Mouse (Mus musculus) limb, embryonic 13.5 days (tissue): ENCODE data around the gene Krt26. TPM values are rescaled to one million over a fixed set of nuclear protein-coding genes. Genes with fewer than 3 reads are reported as not detected.

Experiments used
- ATAC-seq: fragments of 200-750 bp; cut with Nextera tagmentation; 2 replicates; pipeline ENCODE4 v1.8.0; 2017; ENCODE audit warnings: low read depth, moderate number of reproducible peaks, moderate TSS enrichment; ENCODE audit not compliant: low FRiP score
- H3K27ac ChIP-seq: fragments of 300-500 bp; sonication (generic); 2 replicates; pipeline ENCODE4 v1.5.1; 2015; ENCODE audit warnings: inconsistent platforms, mild to moderate bottlenecking, moderate library complexity
- H3K27me3 ChIP-seq: fragments of 300-500 bp; sonication (generic); 2 replicates; pipeline ENCODE4 v1.6.1; 2015; ENCODE audit warnings: mild to moderate bottlenecking, inconsistent platforms
- H3K36me3 ChIP-seq: fragments of 300-500 bp; sonication (generic); 2 replicates; pipeline ENCODE4 v1.6.1; 2015; ENCODE audit warnings: inconsistent platforms, mild to moderate bottlenecking, moderate library complexity
- H3K4me1 ChIP-seq: fragments of 300-500 bp; sonication (generic); 2 replicates; pipeline ENCODE4 v1.6.1; 2015; ENCODE audit warnings: inconsistent platforms
- H3K4me2 ChIP-seq: fragments of 300-500 bp; sonication (generic); replicated peaks from 2 replicates; pipeline ENCODE4 v1.6.1; 2015; ENCODE audit warnings: inconsistent platforms, mild to moderate bottlenecking, moderate library complexity
- H3K4me3 ChIP-seq: fragments of 300-500 bp; sonication (generic); 2 replicates; pipeline ENCODE4 v1.5.1; 2015; ENCODE audit warnings: moderate library complexity, mild to moderate bottlenecking, inconsistent platforms
- H3K9ac ChIP-seq: fragments of 300-500 bp; sonication (generic); 2 replicates; pipeline ENCODE4 v1.6.1; 2015; ENCODE audit warnings: mild to moderate bottlenecking, inconsistent platforms
- H3K9me3 ChIP-seq: fragments of 300-500 bp; sonication (generic); 2 replicates; pipeline ENCODE4 v1.6.1; 2016; ENCODE audit warnings: inconsistent platforms
- WGBS: fragments of 180-500 bp; shearing (Covaris S2); methylation state at CpG from one replicate; pipeline ENCODE4 v1.1.7; 2015; 5-methylcytosine and 5-hydroxymethylcytosine counted together
- polyA plus RNA-seq: library from polyadenylated mRNA; unstranded; fragments of >200 nt; fragmentation: Nextera tagmentation; extraction: Ambion mirVana; gene quantifications from 2 replicates; pipeline ENCODE4 v1.2.1, GENCODE M21; 2015

Gene Krt26
- polyA plus RNA-seq = not detected in 2 replicates

GRCm38 (mm10) chr11:99337866-99338265 is at the start of gene Krt26:
Gene Krt26, minus strand, starts transcription at chr11:99337966.
- 85% methylated on average over 11 of the region's 11 CpGs for WGBS
- Histone ChIP-seq H3K36me3 (no peaks in the 10 kb centered on the region), H3K4me2 (no peak within 1 kb of the TSS), H3K27me3 (no peaks in the 10 kb centered on the region), H3K4me1 (no peaks in the 10 kb centered on the region), H3K4me3 (no peak within 1 kb of the TSS), H3K27ac (no peak within 1 kb of the TSS), H3K9ac (no peak within 1 kb of the TSS), H3K9me3 (no peaks in the 10 kb centered on the region)
- no peak for ATAC-seq

DNA sequence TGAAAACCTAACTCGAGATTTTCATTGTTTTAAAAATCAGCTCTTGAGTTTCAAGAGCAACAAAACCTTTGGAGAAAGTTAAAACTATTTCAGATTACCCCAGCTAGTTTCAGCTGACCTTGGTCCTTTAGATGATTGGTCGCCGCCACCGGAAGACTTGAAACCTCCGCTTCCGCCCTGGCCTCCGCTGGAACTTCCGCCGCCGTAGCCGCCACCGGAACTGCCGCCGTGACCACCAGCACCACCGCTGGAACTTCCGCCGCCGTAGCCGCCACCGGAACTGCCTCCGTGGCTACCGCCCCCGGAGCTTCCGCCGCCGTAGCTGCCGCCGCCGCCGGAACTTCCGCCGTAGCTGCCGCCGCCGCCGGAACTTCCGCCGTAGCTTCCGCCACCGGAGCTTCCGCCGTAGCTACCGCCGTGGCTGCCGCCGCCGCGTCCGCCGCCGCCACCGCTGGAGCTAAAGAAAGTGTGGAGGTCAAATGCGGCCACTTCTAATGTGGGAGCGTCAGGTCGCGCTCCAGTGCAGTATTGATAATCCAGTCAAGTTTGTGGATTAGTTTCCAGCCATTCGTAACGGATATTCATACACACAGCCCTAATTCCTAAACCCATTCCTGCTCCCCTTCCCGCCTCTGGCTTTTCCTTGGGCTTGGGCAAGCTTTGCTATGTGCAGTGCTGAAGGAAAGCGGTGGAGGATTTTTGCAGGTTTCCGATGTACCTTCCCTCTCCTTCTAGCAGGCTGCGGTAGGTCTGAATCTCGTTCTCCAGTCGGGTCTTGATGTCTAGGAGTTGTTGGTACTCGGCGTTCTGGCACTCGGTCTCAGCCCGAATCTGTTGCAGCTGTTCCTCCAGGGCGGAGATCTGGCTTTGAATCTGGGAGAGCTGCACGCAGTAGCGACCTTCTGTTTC is 48.3 kb upstream of the Krt26 start:
- H3K27ac ChIP-seq = peak overlapping the region; percentile 98
- peaks cover 17% of the 10 kb centered on the region for H3K27me3 ChIP-seq
- H3K36me3 ChIP-seq = no peaks in the 10 kb centered on the region
- peak overlapping the region; percentile 84 for H3K9ac ChIP-seq
- no peaks in the 10 kb centered on the region for H3K9me3 ChIP-seq
- H3K4me2 ChIP-seq = peak overlapping the region; percentile 72
- under 1% methylated on average over 70 of the region's 71 CpGs for WGBS
- ATAC-seq = peak; percentile 91
- peak overlapping the region; percentile 60 for H3K4me3 ChIP-seq
- peaks cover 5% of the 10 kb centered on the region; the same call in 1 of the 2 replicates for H3K4me1 ChIP-seq

- H3K27me3 ChIP-seq = peaks cover 17% of the 10 kb centered on the region
- H3K36me3 ChIP-seq = no peaks in the 10 kb centered on the region
- no peak overlapping the region for H3K9ac ChIP-seq
- H3K4me1 ChIP-seq = no peaks in the 10 kb centered on the region
- 16% methylated on average over 5 of the region's 5 CpGs for WGBS
- no peak overlapping the region for H3K4me2 ChIP-seq
- H3K27ac ChIP-seq = no peak overlapping the region
- no peak overlapping the region for H3K4me3 ChIP-seq
- ATAC-seq = no peak
- no peaks in the 10 kb centered on the region for H3K9me3 ChIP-seq
Measured at GRCm38 (mm10) chr11:99379568-99379967, 41.8 kb upstream of the Krt26 start.

DNA sequence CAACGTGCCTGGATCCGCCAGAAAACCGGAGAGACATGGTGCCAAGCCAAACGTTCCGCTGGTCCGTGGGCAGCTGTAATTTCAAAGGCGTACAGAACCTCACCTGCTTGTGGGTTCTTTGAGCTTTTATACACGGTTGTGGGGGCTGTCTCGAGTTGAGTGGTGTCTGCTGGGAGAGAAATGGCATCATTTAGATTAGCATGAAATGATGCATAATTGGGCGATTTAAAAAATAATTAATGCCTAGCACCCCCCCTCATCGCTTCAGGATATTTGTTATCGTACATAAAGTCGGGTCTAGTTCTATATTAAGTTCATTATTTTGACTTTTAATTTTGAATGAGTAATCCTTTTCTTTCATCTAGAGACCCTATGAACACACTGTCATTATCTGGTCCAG is 37.0 kb upstream of the Krt26 start, which contains the start of gene Krt28:
Gene Krt28 (minus strand): TSS at position 101 of the 400 bp plus-strand sequence.
- Histone ChIP-seq H3K27me3 (no peaks in the 10 kb centered on the region), H3K4me1 (no peaks in the 10 kb centered on the region), H3K27ac (no peak within 1 kb of the TSS), H3K9me3 (no peaks in the 10 kb centered on the region), H3K4me2 (no peak within 1 kb of the TSS), H3K4me3 (no peak within 1 kb of the TSS), H3K9ac (no peak within 1 kb of the TSS), H3K36me3 (no peaks in the 10 kb centered on the region)
- ATAC-seq = no peak
- WGBS = 82% methylated on average over 13 of the region's 13 CpGs

- Histone ChIP-seq H3K9ac (no peak overlapping the region), H3K4me1 (no peaks in the 10 kb centered on the region), H3K9me3 (no peaks in the 10 kb centered on the region), H3K4me2 (no peak overlapping the region), H3K27ac (no peak overlapping the region), H3K4me3 (no peak overlapping the region), H3K36me3 (no peaks in the 10 kb centered on the region), H3K27me3 (no peaks in the 10 kb centered on the region)
- WGBS = 88% methylated on average over 8 of the region's 8 CpGs
- no peak for ATAC-seq
Measured at GRCm38 (mm10) chr11:99369853-99370451, 32.2 kb upstream of the Krt26 start.

- Histone ChIP-seq H3K4me3 (no peak overlapping the region), H3K27ac (no peak overlapping the region), H3K27me3 (no peaks in the 10 kb centered on the region), H3K36me3 (no peaks in the 10 kb centered on the region), H3K4me1 (no peaks in the 10 kb centered on the region), H3K4me2 (no peak overlapping the region), H3K9ac (no peak overlapping the region), H3K9me3 (no peaks in the 10 kb centered on the region)
- WGBS = 7% methylated on average over 3 of the region's 3 CpGs
- no peak for ATAC-seq
Measured at GRCm38 (mm10) chr11:99369229-99369628, 31.5 kb upstream of the Krt26 start.

GRCm38 (mm10) chr11:99366791-99367190 is 29.0 kb upstream of the Krt26 start:
- ATAC-seq = no peak
- Histone ChIP-seq H3K9me3 (no peaks in the 10 kb centered on the region), H3K4me3 (no peak overlapping the region), H3K27ac (no peak overlapping the region), H3K36me3 (no peaks in the 10 kb centered on the region), H3K4me1 (no peaks in the 10 kb centered on the region), H3K9ac (no peak overlapping the region), H3K4me2 (no peak overlapping the region), H3K27me3 (no peaks in the 10 kb centered on the region)
- WGBS = 35% methylated on average over 10 of the region's 10 CpGs

DNA sequence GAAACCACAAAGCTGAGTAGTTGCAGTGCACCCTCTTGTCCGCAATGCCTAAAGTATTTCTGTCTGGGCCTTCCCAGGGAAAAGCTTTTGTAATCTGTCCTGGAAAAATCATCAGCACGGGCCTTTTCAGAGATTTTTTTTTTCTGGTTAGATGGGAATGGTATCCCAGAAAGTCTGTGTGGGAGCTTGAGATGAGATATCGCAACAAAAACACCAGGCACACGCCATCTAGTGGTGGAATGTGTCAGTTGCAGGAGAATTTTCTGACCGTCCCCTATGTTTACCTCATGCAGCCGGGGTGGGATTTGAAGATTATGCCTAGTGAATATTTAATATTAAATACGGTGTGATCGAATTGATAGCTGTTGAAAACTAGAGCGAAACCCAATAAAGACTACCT is 26.6 kb upstream of the Krt26 start:
- whole genome bisulfite sequencing = 21% methylated on average over 9 of the region's 9 CpGs
- no peak overlapping the region for H3K4me3 ChIP-seq
- H3K27me3 ChIP-seq = no peaks in the 10 kb centered on the region
- no peak for ATAC-seq
- no peak overlapping the region for H3K9ac ChIP-seq
- H3K9me3 ChIP-seq = no peaks in the 10 kb centered on the region
- no peaks in the 10 kb centered on the region for H3K36me3 ChIP-seq
- no peaks in the 10 kb centered on the region for H3K4me1 ChIP-seq
- H3K27ac ChIP-seq = no peak overlapping the region
- H3K4me2 ChIP-seq = no peak overlapping the region

DNA sequence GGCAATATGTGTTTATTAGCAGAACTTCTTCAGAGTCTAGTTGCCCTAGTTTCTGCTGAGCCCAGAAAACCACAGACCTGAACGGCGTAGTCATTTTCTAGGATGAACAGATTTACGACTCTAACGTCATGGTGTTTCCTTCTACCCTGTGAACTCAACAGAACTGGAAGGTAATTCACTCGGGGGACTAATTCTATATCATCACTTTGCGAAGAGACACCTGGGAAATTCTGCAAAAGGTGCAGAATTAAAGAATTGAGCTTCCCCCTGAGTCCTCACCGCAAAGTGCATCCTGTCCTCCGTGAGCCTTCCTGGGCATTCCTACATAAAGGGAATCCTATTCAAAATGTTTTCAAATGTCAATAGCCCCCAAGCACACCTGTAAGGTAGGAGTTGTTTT is 23.7 kb upstream of the Krt26 start:
- no peaks in the 10 kb centered on the region for H3K9me3 ChIP-seq
- WGBS = 76% methylated on average over 8 of the region's 8 CpGs
- no peak overlapping the region for H3K4me3 ChIP-seq
- H3K27ac ChIP-seq = no peak overlapping the region
- H3K4me1 ChIP-seq = no peaks in the 10 kb centered on the region
- no peak overlapping the region for H3K4me2 ChIP-seq
- no peaks in the 10 kb centered on the region for H3K36me3 ChIP-seq
- no peaks in the 10 kb centered on the region for H3K27me3 ChIP-seq
- H3K9ac ChIP-seq = no peak overlapping the region
- ATAC-seq = no peak

DNA sequence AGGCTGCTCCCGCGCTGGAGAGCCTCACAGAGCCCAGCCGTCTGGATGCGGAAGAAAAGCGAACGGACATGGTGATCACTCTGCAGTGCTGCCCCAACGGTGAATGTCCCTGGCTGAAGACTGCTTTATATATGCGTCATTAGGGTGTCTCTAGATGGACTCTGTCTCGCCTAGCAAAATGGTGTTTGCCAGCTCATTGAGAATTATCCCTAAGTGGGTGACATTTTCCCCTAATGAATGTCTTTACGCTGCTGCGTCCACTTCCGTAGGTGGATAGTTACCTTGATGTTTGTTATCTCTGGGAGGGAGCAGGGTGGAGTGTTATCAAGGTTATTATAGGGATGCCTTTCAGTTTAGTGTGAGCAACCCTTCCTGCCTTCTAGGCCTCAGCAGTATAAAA is 13.2 kb upstream of the Krt26 start, which contains the start of gene Krt27:
Gene Krt27 (minus strand): TSS at position 101 of the 400 bp plus-strand sequence.
- peaks cover 11% of the 10 kb centered on the region; the same call in 1 of the 2 replicates for H3K27me3 ChIP-seq
- no peak within 1 kb of the TSS for H3K9ac ChIP-seq
- no peaks in the 10 kb centered on the region for H3K9me3 ChIP-seq
- no peak within 1 kb of the TSS for H3K4me3 ChIP-seq
- no peaks in the 10 kb centered on the region for H3K36me3 ChIP-seq
- H3K27ac ChIP-seq = no peak within 1 kb of the TSS
- 76% methylated on average over 12 of the region's 12 CpGs for WGBS
- ATAC-seq = no peak
- no peaks in the 10 kb centered on the region for H3K4me1 ChIP-seq
- no peak within 1 kb of the TSS for H3K4me2 ChIP-seq

GRCm38 (mm10) chr11:99339299-99339847 is 1.6 kb upstream of the Krt26 start:
- Histone ChIP-seq H3K9me3 (no peaks in the 10 kb centered on the region), H3K36me3 (no peaks in the 10 kb centered on the region), H3K9ac (no peak overlapping the region), H3K4me1 (no peaks in the 10 kb centered on the region), H3K27ac (no peak overlapping the region), H3K4me3 (no peak overlapping the region), H3K27me3 (no peaks in the 10 kb centered on the region), H3K4me2 (no peak overlapping the region)
- no peak for ATAC-seq
- WGBS = 83% methylated on average over 11 of the region's 11 CpGs

DNA sequence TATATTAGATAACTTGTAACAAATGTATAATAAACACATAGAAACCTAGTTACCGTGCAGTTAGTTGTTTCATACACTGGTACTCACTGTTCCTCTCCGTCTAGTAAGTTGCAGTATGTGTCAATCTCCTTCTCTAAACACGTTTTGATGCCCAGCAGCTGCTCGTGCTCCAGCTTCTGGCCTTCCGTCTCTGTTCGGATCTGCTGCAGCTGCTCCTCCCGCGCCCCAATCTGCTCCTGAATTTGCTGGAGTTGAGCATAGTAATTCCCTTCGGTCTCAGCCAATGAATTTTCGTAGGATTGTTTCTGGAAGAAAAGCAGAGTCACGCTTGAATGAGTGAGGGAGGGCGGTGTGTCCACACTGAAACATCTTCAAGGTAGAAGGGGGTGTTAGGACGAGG is 4.3 kb downstream of the Krt26 start:
- Histone ChIP-seq H3K9ac (no peak overlapping the region), H3K27me3 (no peaks in the 10 kb centered on the region), H3K9me3 (no peaks in the 10 kb centered on the region), H3K4me2 (no peak overlapping the region), H3K4me3 (no peak overlapping the region), H3K4me1 (no peaks in the 10 kb centered on the region), H3K27ac (no peak overlapping the region), H3K36me3 (no peaks in the 10 kb centered on the region)
- ATAC-seq = no peak
- 76% methylated on average over 13 of the region's 13 CpGs for WGBS
